Mouse (Mus musculus) lung, postnatal 4 days (tissue): ENCODE measurements around the gene Clip3.

Source experiments
- DNase-seq, 2 experiments: peaks; one replicate each; pipeline ENCODE4 v3.0.0; 2021

The Clip3 gene

GRCm38 (mm10) chr7:30327140-30327539 is 35.6 kb downstream of the Clip3 start:
- peak; percentile 47 to 85 for DNase-seq

DNA sequence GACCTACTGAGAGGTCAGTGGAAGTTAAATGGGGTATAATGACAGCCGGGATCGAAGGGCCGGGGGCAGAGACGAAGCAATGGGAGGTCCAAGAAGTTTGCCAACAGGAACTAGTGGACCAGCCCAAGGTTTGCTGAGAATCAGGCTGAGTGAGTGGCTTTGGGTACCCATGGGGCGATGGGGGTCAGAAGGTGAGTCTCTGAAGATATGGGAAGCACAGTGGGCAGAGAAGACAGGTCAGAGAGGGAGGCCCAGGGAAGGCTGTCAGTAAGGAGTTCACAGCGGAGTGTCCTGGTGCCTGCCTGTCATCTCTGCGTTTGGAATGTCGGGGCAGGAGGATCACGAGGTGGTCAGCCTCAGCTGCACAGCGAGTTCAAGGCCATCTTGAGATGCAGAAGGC is 36.9 kb downstream of the Clip3 start:
- no peak for DNase-seq

GRCm38 (mm10) chr7:30331887-30332286 is 40.4 kb downstream of the Clip3 start:
- peak; percentile 75 to 84 for DNase-seq

DNA sequence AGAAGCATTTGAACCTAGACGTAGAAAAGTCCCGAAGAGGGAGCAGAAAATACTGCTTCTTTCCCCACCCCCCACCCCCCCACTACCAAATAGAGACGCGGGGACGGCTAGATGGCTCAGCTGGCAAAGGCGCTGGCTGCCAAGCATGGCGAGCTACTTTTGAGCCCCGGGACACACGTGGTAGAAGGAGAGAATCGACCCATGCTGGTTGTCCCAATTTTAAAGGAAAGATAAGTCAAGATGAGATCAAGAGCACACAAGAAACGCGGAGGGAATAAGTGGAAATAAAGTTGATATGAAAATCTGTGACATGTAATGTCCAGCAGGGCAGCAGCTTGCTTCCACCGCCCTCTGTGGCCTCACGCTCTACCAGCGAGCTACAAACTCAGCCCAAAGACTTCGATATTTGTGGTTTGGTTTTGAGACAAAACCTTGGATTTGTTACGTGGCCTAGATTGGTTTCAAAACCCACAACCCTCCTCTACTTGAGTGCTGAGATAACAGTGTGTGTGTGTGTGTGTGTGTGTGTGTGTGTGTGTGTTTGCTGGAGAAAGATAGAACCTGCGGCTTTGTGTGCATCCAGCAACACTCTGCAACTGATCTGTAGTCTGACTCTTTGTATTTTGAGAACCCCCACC is 41.2 kb downstream of the Clip3 start:
- no peak for DNase-seq

- peak; percentile 77 to 88 for DNase-seq
Measured at GRCm38 (mm10) chr7:30333436-30333835, 41.9 kb downstream of the Clip3 start.

DNA sequence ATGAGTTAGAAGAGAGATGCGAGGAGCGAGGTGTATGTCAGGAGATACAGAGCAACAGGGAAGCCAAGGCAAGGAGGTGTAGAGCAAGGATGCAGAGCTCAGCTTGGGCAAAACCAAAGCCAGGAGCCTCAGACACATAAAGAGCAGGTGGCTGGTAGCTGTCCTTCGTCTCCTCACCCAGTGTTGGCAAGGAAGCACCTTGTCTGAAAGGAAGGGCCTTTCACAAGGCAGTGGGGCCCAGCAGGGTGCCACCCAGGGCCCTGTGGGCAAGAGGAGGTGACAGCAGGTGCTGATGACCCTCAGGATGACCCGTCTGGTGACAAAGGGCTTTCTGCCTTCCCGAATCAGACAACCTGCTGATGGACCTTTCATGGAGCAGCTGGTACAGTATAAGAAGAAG is 43.0 kb downstream of the Clip3 start:
- no peak for DNase-seq

DNA sequence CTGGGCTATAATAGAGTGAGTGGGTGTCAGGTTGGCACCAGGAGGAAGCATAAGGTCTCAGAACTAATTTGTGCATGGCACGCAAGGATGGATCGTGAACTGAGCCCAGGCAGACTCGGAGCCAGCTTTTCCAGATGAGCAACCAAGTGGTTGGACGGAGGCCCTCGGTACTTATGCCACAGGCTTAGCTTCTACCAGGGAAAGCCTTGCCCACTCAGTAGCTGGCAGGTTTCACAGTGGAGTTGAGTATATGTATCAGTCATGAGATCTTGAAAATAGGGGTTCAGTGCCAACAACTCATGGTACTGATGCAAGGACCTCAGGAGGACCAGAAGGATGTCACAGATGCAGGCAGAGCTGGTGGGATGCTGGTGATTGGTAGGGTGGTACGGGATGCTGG is 44.2 kb downstream of the Clip3 start:
- no peak for DNase-seq

- DNase-seq: peak; percentile 83 to 89
Measured at GRCm38 (mm10) chr7:30336384-30336783, 44.9 kb downstream of the Clip3 start.

- DNase-seq: no peak
Measured at GRCm38 (mm10) chr7:30339432-30340109, 48.0 kb downstream of the Clip3 start.

DNA sequence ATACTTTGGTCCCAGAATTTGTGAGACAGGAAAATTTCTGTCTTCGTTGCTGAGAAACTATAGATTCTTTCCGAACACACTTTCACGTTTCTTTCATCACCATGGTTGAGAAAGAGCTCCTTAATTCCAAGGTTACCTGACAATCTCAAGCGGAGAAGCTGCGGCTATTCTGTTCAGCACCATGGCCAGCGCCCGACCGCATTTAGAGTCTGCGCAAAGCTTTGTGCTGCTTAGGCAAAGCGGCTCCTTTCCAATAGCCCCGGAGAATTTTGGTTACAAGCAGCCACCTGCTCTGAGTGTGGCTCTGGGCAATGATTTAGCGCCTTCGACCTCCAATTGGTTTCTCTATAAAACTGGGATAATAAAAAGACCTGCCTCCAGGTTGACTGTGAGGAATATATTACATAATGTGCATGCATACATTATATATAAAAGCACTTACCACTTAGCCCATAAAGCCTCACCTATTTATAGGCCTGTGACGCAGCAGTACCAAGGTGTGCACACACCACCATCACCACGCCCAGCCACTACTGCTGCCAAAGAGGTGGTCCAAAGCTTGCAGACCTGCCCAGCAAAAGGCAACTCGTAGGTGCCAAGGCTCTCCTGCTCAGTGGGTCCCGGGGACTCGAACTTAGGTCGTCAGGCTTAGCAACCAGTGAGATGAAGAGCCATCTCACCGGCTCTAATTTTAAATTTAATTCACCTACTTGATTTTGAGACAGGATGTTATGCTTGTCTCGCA is 55.3 kb downstream of the Clip3 start:
- peak; percentile 59 to 71 for DNase-seq

- DNase-seq: peak; percentile 67 to 69
Measured at GRCm38 (mm10) chr7:30347828-30348227, 56.3 kb downstream of the Clip3 start.

DNA sequence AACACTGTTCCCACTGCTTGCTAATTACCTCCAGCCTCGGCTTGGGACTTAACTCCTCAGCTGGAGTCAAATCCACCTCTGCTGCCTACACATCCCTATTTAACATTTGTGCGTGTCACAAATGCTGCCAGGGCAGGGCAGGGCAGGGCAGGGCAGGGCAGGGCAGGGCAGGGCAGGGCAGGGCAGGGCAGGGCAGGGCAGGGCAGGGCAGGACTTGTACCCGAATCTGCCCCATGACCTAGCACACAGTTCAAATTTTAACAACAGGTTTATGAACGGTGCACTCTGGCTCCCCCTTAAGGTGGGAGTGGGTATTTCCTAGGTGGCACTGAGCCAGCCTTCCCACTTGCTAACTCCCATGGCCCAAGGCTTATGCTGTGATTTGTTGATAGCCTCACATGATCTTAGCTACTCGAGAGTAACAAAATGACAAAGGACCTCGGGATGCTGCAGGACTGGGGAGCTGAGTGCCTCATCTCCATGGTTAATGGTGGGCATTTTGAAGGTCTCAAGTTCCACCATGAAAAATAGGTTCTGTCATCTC is 61.8 kb downstream of the Clip3 start:
- DNase-seq: peak; percentile 50 to 75

- no peak for DNase-seq
Measured at GRCm38 (mm10) chr7:30354059-30354458, 62.5 kb downstream of the Clip3 start.
